Comparison of ENCODE assay signal across 23 mouse cellular contexts in the genomic region with DNA sequence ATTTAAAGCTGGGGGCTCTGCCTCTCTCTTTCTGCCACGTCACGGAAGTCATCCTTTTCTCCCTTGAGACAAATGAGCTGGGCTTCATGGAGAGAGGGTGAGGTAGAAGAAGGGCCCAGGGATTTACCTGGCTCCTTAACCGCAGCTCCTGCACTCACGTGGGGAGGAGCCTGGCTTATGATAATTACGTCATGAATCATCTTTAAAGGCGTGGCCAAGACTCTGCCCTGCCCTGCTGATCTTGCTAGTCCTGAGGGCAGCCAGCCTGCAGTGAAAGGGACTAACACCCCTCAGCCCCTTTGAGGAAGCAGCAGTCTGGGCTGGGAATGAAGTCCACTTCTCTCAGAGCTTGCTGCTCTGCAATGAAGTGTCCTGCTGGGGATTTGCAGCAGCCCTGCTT.
DNase-seq lines count a peak whose midpoint lies in the region; ATAC-seq and TF ChIP-seq lines count a peak whose summit lies in the region.
"Had no signal": no experiment of that assay in that cellular context is flagged by ENCODE, and none has a peak within 500 bp of the region (broad histone marks: within the 10 kb centered on the region; RNA-seq: fewer than 3 reads in every experiment).

No protein-coding gene starts in this region.

- no peak for TF ChIP-seq EP300 in lung, postnatal 0 days (IDR thresholded peaks at IDR 0.05)

- H3K9me3 ChIP-seq in lung, postnatal 0 days (ENCODE audit: low read length) = no peaks in the 10 kb centered on the region
- H3K9me3 ChIP-seq in intestine, postnatal 0 days (ENCODE audit: control insufficient read depth) = no peaks in the 10 kb centered on the region
- H3K9me3 ChIP-seq in midbrain, embryonic 16.5 days (replicated peaks; ENCODE audit: control insufficient read depth, low read length, poor library complexity, severe bottlenecking) = no peaks in the 10 kb centered on the region
- H3K9me3 ChIP-seq: embryonic facial prominence, embryonic 13.5 days; forebrain, embryonic 10.5 days; forebrain, embryonic 15.5 days; liver, embryonic 15.5 days; lung, embryonic 15.5 days had no signal

- WGBS in lung, postnatal 0 days = 39% methylated on average over 6 of the region's 6 CpGs
- WGBS in intestine, postnatal 0 days = 37% methylated on average over 6 of the region's 6 CpGs
- 46% methylated on average over 6 of the region's 6 CpGs for WGBS in midbrain, embryonic 16.5 days

- 0 out of 2 replicates have a peak, but pooled peaks have one; percentile 21 for ATAC-seq in lung, postnatal 0 days
- peak; percentile 62 for ATAC-seq in intestine, postnatal 0 days
- ATAC-seq in midbrain, embryonic 16.5 days = no peak
- ATAC-seq: forebrain, embryonic 15.5 days; hindbrain, embryonic 16.5 days had no signal

- no peak overlapping the region for H3K4me3 ChIP-seq in lung, postnatal 0 days (ENCODE audit: low read depth, low read length)
- H3K4me3 ChIP-seq in intestine, postnatal 0 days (ENCODE audit: low read depth, low read length) = no peak overlapping the region
- no peak overlapping the region for H3K4me3 ChIP-seq in midbrain, embryonic 16.5 days (ENCODE audit: low read depth, low read length)
- H3K4me3 ChIP-seq: embryonic facial prominence, embryonic 13.5 days; forebrain, embryonic 10.5 days; forebrain, embryonic 15.5 days; gastrocnemius, adult 2 months; liver, embryonic 15.5 days; lung, embryonic 15.5 days had no signal

- H3K36me3 ChIP-seq in lung, postnatal 0 days (ENCODE audit: insufficient read depth, low read length) = no peaks in the 10 kb centered on the region
- no peaks in the 10 kb centered on the region for H3K36me3 ChIP-seq in intestine, postnatal 0 days (ENCODE audit: control insufficient read depth, insufficient read depth)
- no peaks in the 10 kb centered on the region for H3K36me3 ChIP-seq in midbrain, embryonic 16.5 days (ENCODE audit: control insufficient read depth, insufficient read depth, low read length)
- H3K36me3 ChIP-seq: embryonic facial prominence, embryonic 13.5 days; forebrain, embryonic 10.5 days; forebrain, embryonic 15.5 days; liver, embryonic 15.5 days; lung, embryonic 15.5 days had no signal

- H3K9ac ChIP-seq in lung, postnatal 0 days (replicated peaks; ENCODE audit: low read depth) = no peak overlapping the region
- no peak overlapping the region for H3K9ac ChIP-seq in intestine, postnatal 0 days (ENCODE audit: low read depth, low read length)
- no peak overlapping the region for H3K9ac ChIP-seq in midbrain, embryonic 16.5 days (ENCODE audit: low read depth, low read length)
- H3K9ac ChIP-seq: embryonic facial prominence, embryonic 13.5 days; forebrain, embryonic 15.5 days; liver, embryonic 15.5 days; lung, embryonic 15.5 days had no signal

- no peak overlapping the region for H3K4me2 ChIP-seq in lung, postnatal 0 days (replicated peaks; ENCODE audit: low read depth, low read length)
- peak overlapping the region; percentile 30; the same call in 1 of the 2 replicates for H3K4me2 ChIP-seq in intestine, postnatal 0 days (replicated peaks; ENCODE audit: low read depth)
- no peak overlapping the region for H3K4me2 ChIP-seq in midbrain, embryonic 16.5 days (ENCODE audit: low read length)
- H3K4me2 ChIP-seq: embryonic facial prominence, embryonic 13.5 days; forebrain, embryonic 15.5 days; liver, embryonic 15.5 days; lung, embryonic 15.5 days; midbrain, embryonic 11.5 days had no signal

- no peaks in the 10 kb centered on the region for H3K4me1 ChIP-seq in lung, postnatal 0 days (ENCODE audit: insufficient read depth, low read depth, low read length)
- 0 out of 2 replicates have a peak, but pooled peaks cover 4% of the 10 kb centered on the region for H3K4me1 ChIP-seq in intestine, postnatal 0 days (replicated peaks; ENCODE audit: control insufficient read depth, insufficient read depth, low read length)
- H3K4me1 ChIP-seq in midbrain, embryonic 16.5 days (ENCODE audit: control insufficient read depth, insufficient read depth, low read length) = 0 out of 2 replicates have a peak, but pooled peaks cover 6% of the 10 kb centered on the region
- H3K4me1 ChIP-seq: liver, embryonic 15.5 days; lung, embryonic 15.5 days had no signal

- DNase-seq in lung, postnatal 0 days (ENCODE audit: low spot score) = no peak
- DNase-seq in lung, adult 18-20 months = no peak
- DNase-seq in R1 (ENCODE audit: low read depth, low spot score) = peak; percentile 25
- no peak for DNase-seq in testis, postnatal 10 days (ENCODE audit: low spot score)
- no peak for DNase-seq in right cerebral cortex, adult 2 months (ENCODE audit: low spot score in 2 of 2)
- DNase-seq: cerebellum, adult 11 months; heart, postnatal 14 days; kidney, adult 9 months; kidney, postnatal 10 days; layer of hippocampus, adult 9-11 months; lung, postnatal 36 days; thymus, adult 18-20 months; thymus, postnatal 25 days had no signal

- H3K27me3 ChIP-seq in lung, postnatal 0 days (replicated peaks; ENCODE audit: insufficient read depth, low read length) = no peaks in the 10 kb centered on the region
- H3K27me3 ChIP-seq in intestine, postnatal 0 days (replicated peaks; ENCODE audit: control insufficient read depth, insufficient read depth, low read length) = no peaks in the 10 kb centered on the region
- H3K27me3 ChIP-seq in midbrain, embryonic 16.5 days (ENCODE audit: control insufficient read depth, insufficient read depth, low read depth, low read length) = no peaks in the 10 kb centered on the region
- H3K27me3 ChIP-seq: embryonic facial prominence, embryonic 13.5 days; forebrain, embryonic 15.5 days; lung, embryonic 15.5 days had no signal

- TF ChIP-seq CTCF in lung, postnatal 0 days (IDR thresholded peaks at IDR 0.05) = no peak
- TF ChIP-seq CTCF in intestine, postnatal 0 days (IDR thresholded peaks at IDR 0.05; ENCODE audit: low read depth) = no peak

- H3K27ac ChIP-seq in lung, postnatal 0 days (ENCODE audit: low read length) = no peak overlapping the region
- no peak overlapping the region for H3K27ac ChIP-seq in intestine, postnatal 0 days (ENCODE audit: low read depth, low read length)
- H3K27ac ChIP-seq in midbrain, embryonic 16.5 days (ENCODE audit: low read length) = no peak overlapping the region
- H3K27ac ChIP-seq: embryonic facial prominence, embryonic 13.5 days; forebrain, embryonic 10.5 days; forebrain, embryonic 15.5 days; gastrocnemius, adult 2 months; liver, embryonic 15.5 days; lung, embryonic 15.5 days had no signal
